Mouse (Mus musculus): Measurements from ENCODE around the gene Sdha. TPM values are rescaled to one million over a fixed set of nuclear protein-coding genes. Genes with fewer than 3 reads are reported as not detected.

The Sdha gene
- polyA plus RNA-seq, 2 experiments, result 78.7 to 118 TPM

- DNase-seq (ENCODE audit: low read depth in 3 of 3, low spot score in 3 of 3) (peak; percentile 95 to 98 (median 96)), ATAC-seq (ENCODE audit: insufficient read depth) (peak; percentile 99)
- Histone ChIP-seq H3K27me3 (ENCODE audit: control insufficient read depth, insufficient read depth, low read length) (no peaks in the 10 kb centered on the region), H3K9ac (replicated peaks) (peak within 1 kb of the TSS; percentile 91), H3K4me1 (replicated peaks; ENCODE audit: control insufficient read depth in 2 of 2, insufficient read depth in 2 of 2, low read length in 1 of 2) (peaks cover 14 to 18% of the 10 kb centered on the region in 2 experiments), H3K36me3 (replicated peaks; ENCODE audit: control insufficient read depth, insufficient read depth, low read depth) (peaks cover 11% of the 10 kb centered on the region), H3K4me2 (ENCODE audit: low read depth) (peak within 1 kb of the TSS; percentile 93), H3K27ac (peak within 1 kb of the TSS; percentile 48), H3K9me3 (ENCODE audit: control insufficient read depth, low read length) (no peaks in the 10 kb centered on the region), H3K4me3 (ENCODE audit: insufficient read depth in 1 of 2, low read depth in 2 of 2, low read length in 2 of 2) (peak within 1 kb of the TSS; percentile 79 to 97)
- TF ChIP-seq CTCF (IDR thresholded peaks at IDR 0.05; ENCODE audit: low read depth), result no peak
- TF ChIP-seq EP300 (IDR thresholded peaks at IDR 0.05; ENCODE audit: low read depth), result no peak
- under 1% methylated on average over 36 of the region's 36 CpGs for WGBS (ENCODE audit: insufficient replicate concordance)
These were observed 32.8 kb downstream of the Sdha start, which contains the start of gene Pdcd6 for GRCm38 (mm10) chr13:74317170-74317849. Pdcd6 (minus strand) TSS chr13:74317580.

- Histone ChIP-seq H3K27ac (peak overlapping the region; percentile 48), H3K27me3 (ENCODE audit: control insufficient read depth, insufficient read depth, low read length) (no peaks in the 10 kb centered on the region), H3K9ac (replicated peaks) (peak overlapping the region; percentile 91), H3K36me3 (replicated peaks; ENCODE audit: control insufficient read depth, insufficient read depth, low read depth) (peaks cover 5% of the 10 kb centered on the region), H3K4me2 (ENCODE audit: low read depth) (peak overlapping the region; percentile 93), H3K4me1 (replicated peaks; ENCODE audit: control insufficient read depth in 2 of 2, insufficient read depth in 2 of 2, low read length in 1 of 2) (peaks cover 14 to 18% of the 10 kb centered on the region in 2 experiments), H3K4me3 (ENCODE audit: insufficient read depth in 1 of 2, low read depth in 2 of 2, low read length in 2 of 2) (peak overlapping the region; percentile 79 to 97), H3K9me3 (ENCODE audit: control insufficient read depth, low read length) (no peaks in the 10 kb centered on the region)
- peak; percentile 35; the same call in 1 of the 2 replicates for ATAC-seq (ENCODE audit: insufficient read depth)
- no peak for DNase-seq (ENCODE audit: low read depth in 3 of 3, low spot score in 3 of 3)
- TF ChIP-seq CTCF (IDR thresholded peaks at IDR 0.05; ENCODE audit: low read depth), result no peak
- TF ChIP-seq EP300 (IDR thresholded peaks at IDR 0.05; ENCODE audit: low read depth), result no peak
- WGBS (ENCODE audit: insufficient replicate concordance), result 2% methylated on average over 15 of the region's 15 CpGs
These were observed 33.3 kb downstream of the Sdha start for GRCm38 (mm10) chr13:74316789-74317169.

DNA sequence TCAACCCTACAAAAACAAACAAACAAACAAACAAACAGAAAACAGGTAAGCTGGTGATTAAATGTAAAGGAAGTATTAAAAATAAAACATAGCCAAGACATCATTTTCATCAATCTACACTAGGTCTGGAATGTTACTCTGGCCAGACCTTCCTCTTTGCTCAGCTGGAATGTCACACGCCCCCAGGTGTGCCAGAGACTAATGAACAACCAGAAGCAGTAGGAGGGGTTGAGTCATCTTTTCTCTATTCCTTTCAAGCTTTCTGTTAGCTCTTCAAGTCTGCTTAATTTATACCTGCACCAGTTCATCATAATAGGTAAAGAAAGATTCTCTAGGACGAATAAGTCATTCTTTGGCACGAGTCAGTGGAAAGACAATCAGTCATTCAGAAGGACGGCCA lies 33.7 kb downstream of the Sdha start:
- no peak for TF ChIP-seq EP300 (IDR thresholded peaks at IDR 0.05; ENCODE audit: low read depth)
- no peak for TF ChIP-seq CTCF (IDR thresholded peaks at IDR 0.05; ENCODE audit: low read depth)
- no peak for DNase-seq (ENCODE audit: low read depth in 3 of 3, low spot score in 3 of 3)
- Histone ChIP-seq H3K27me3 (ENCODE audit: control insufficient read depth, insufficient read depth, low read length) (no peaks in the 10 kb centered on the region), H3K27ac (peak overlapping the region; percentile 48; the same call in 1 of the 2 replicates), H3K9me3 (ENCODE audit: control insufficient read depth, low read length) (no peaks in the 10 kb centered on the region), H3K4me1 (replicated peaks; ENCODE audit: control insufficient read depth in 2 of 2, insufficient read depth in 2 of 2, low read length in 1 of 2) (peaks cover 14 to 18% of the 10 kb centered on the region in 2 experiments), H3K36me3 (replicated peaks; ENCODE audit: control insufficient read depth, insufficient read depth, low read depth) (peaks cover 4% of the 10 kb centered on the region; the same call in 1 of the 2 replicates), H3K4me3 (ENCODE audit: insufficient read depth in 1 of 2, low read depth in 2 of 2, low read length in 2 of 2) (peak overlapping the region; percentile 79 to 97), H3K4me2 (ENCODE audit: low read depth) (peak overlapping the region; percentile 93), H3K9ac (replicated peaks) (peak overlapping the region; percentile 91)
- no peak for ATAC-seq (ENCODE audit: insufficient read depth)
- WGBS (ENCODE audit: insufficient replicate concordance), result 18% methylated on average over 4 of the region's 4 CpGs

- no peaks in the 10 kb centered on the region for H3K9me3 ChIP-seq (ENCODE audit: control insufficient read depth, low read length)
- peaks cover 13% of the 10 kb centered on the region; the same call in 1 of the 2 replicates for H3K36me3 ChIP-seq (replicated peaks; ENCODE audit: control insufficient read depth, insufficient read depth, low read depth)
- WGBS (ENCODE audit: insufficient replicate concordance), result 88% methylated on average over 3 of the region's 3 CpGs
- no peak overlapping the region for H3K9ac ChIP-seq (replicated peaks)
- H3K4me1 ChIP-seq (replicated peaks; ENCODE audit: control insufficient read depth in 2 of 2, insufficient read depth in 2 of 2, low read length in 1 of 2), result peaks cover 14 to 18% of the 10 kb centered on the region in 2 experiments
- no peak for ATAC-seq (ENCODE audit: insufficient read depth)
- H3K27ac ChIP-seq, result no peak overlapping the region
- H3K4me2 ChIP-seq (ENCODE audit: low read depth), result no peak overlapping the region
- H3K4me3 ChIP-seq (ENCODE audit: insufficient read depth in 1 of 2, low read depth in 2 of 2, low read length in 2 of 2), result no peak overlapping the region
- no peaks in the 10 kb centered on the region for H3K27me3 ChIP-seq (ENCODE audit: control insufficient read depth, insufficient read depth, low read length)
- no peak for TF ChIP-seq CTCF (IDR thresholded peaks at IDR 0.05; ENCODE audit: low read depth)
- TF ChIP-seq EP300 (IDR thresholded peaks at IDR 0.05; ENCODE audit: low read depth), result no peak
- DNase-seq (ENCODE audit: low read depth in 3 of 3, low spot score in 3 of 3), result no peak
These were observed 35.5 kb downstream of the Sdha start for GRCm38 (mm10) chr13:74314616-74315015.

DNA sequence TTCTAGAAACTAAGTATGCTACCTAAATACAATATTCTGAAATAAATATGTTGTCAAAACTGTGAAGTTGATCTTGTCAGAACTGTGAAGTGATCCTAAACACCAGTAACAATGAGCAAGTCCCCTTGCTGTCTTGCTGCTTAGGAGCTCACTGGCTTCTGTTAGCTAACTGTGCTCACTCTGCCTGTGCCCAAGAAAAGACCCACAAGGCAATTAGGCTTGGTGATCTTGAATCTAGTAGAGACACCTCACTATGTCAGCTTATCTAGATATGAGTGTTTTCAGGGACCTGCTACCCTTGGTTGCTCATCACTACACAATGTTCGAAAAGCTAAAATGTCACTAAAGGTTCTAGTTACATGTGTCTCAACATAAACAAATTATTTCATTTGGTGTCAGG lies 44.3 kb downstream of the Sdha start:
- Histone ChIP-seq H3K9me3 (ENCODE audit: control insufficient read depth, low read length) (no peaks in the 10 kb centered on the region), H3K9ac (replicated peaks) (no peak overlapping the region), H3K4me2 (ENCODE audit: low read depth) (no peak overlapping the region), H3K4me3 (ENCODE audit: insufficient read depth in 1 of 2, low read depth in 2 of 2, low read length in 2 of 2) (no peak overlapping the region), H3K4me1 (replicated peaks; ENCODE audit: control insufficient read depth in 2 of 2, insufficient read depth in 2 of 2, low read length in 1 of 2) (no peaks in the 10 kb centered on the region), H3K36me3 (replicated peaks; ENCODE audit: control insufficient read depth, insufficient read depth, low read depth) (peaks cover 32% of the 10 kb centered on the region), H3K27ac (no peak overlapping the region), H3K27me3 (ENCODE audit: control insufficient read depth, insufficient read depth, low read length) (no peaks in the 10 kb centered on the region)
- DNase-seq (ENCODE audit: low read depth in 3 of 3, low spot score in 3 of 3) (no peak), ATAC-seq (ENCODE audit: insufficient read depth) (no peak)
- WGBS (ENCODE audit: insufficient replicate concordance), result 85% methylated on average over 1 of the region's 1 CpGs
- TF ChIP-seq CTCF (IDR thresholded peaks at IDR 0.05; ENCODE audit: low read depth), result no peak
- no peak for TF ChIP-seq EP300 (IDR thresholded peaks at IDR 0.05; ENCODE audit: low read depth)

Measured in liver, embryonic 14.5 days (tissue).